27 mouse cellular contexts compared by ENCODE assay signal in genomic region chr7:27124969-27125368, GRCm38 (mm10). TPM values are rescaled to one million over a fixed set of nuclear protein-coding genes. Genes with fewer than 3 reads are reported as not detected.
DNase-seq lines count a peak whose midpoint lies in the region; ATAC-seq and TF ChIP-seq lines count a peak whose summit lies in the region.
"Had no signal": no experiment of that assay in that cellular context is flagged by ENCODE, and none has a peak within 500 bp of the region (broad histone marks: within the 10 kb centered on the region; RNA-seq: fewer than 3 reads in every experiment).

No protein-coding gene starts in this region.

- H3K9me3 ChIP-seq in liver, embryonic 12.5 days (replicated peaks), result no peaks in the 10 kb centered on the region
- H3K9me3 ChIP-seq: embryonic facial prominence, embryonic 10.5 days; embryonic facial prominence, embryonic 12.5 days; forebrain, embryonic 13.5 days; forebrain, embryonic 15.5 days; G1E had no signal

- H3K9ac ChIP-seq in liver, adult 2 months (ENCODE audit: low read depth, low read length), result peak overlapping the region; percentile 43
- no peak overlapping the region for H3K9ac ChIP-seq in liver, embryonic 12.5 days
- H3K9ac ChIP-seq: embryonic facial prominence, embryonic 12.5 days; forebrain, embryonic 13.5 days; forebrain, embryonic 15.5 days had no signal

- TF ChIP-seq POLR2A in liver, adult 2 months (IDR thresholded peaks at IDR 0.05; ENCODE audit: extremely low read depth, insufficient read depth, low read length), result no peak
- TF ChIP-seq POLR2A in lung, adult 2 months (IDR thresholded peaks at IDR 0.05; ENCODE audit: borderline replicate concordance, extremely low read depth, low read depth, low read length), result peak; percentile 34; the same call in 1 of the 2 replicates

- peak overlapping the region; percentile 28 for H3K4me3 ChIP-seq in liver, adult 2 months (ENCODE audit: insufficient read depth, low read depth, low read length)
- no peak overlapping the region for H3K4me3 ChIP-seq in liver, embryonic 12.5 days
- no peak overlapping the region for H3K4me3 ChIP-seq in lung, adult 2 months (replicated peaks; ENCODE audit: extremely low read depth, low read depth, low read length)
- H3K4me3 ChIP-seq: embryonic facial prominence, embryonic 10.5 days; embryonic facial prominence, embryonic 12.5 days; forebrain, embryonic 13.5 days; forebrain, embryonic 15.5 days had no signal

- H3K36me3 ChIP-seq in liver, adult 2 months (ENCODE audit: control insufficient read depth, insufficient read depth, low read length), result peaks cover 7% of the 10 kb centered on the region
- H3K36me3 ChIP-seq in liver, embryonic 12.5 days, result no peaks in the 10 kb centered on the region
- H3K36me3 ChIP-seq: embryonic facial prominence, embryonic 10.5 days; embryonic facial prominence, embryonic 12.5 days; forebrain, embryonic 15.5 days; G1E had no signal

- no peak for TF ChIP-seq CTCF in liver, adult 2 months (IDR thresholded peaks at IDR 0.05; ENCODE audit: low read depth, low read length)
- TF ChIP-seq CTCF in lung, adult 2 months (IDR thresholded peaks at IDR 0.05; ENCODE audit: insufficient read depth, low read length), result no peak

- peak overlapping the region; percentile 74 for H3K27ac ChIP-seq in liver, adult 2 months (replicated peaks; ENCODE audit: insufficient read depth, low read depth, low read length)
- H3K27ac ChIP-seq in liver, embryonic 12.5 days, result no peak overlapping the region
- H3K27ac ChIP-seq: embryonic facial prominence, embryonic 10.5 days; embryonic facial prominence, embryonic 12.5 days; forebrain, embryonic 13.5 days; forebrain, embryonic 15.5 days had no signal

- H3K4me1 ChIP-seq in liver, adult 2 months (ENCODE audit: control insufficient read depth, insufficient read depth, low read length), result peaks cover 15% of the 10 kb centered on the region
- no peaks in the 10 kb centered on the region for H3K4me1 ChIP-seq in liver, embryonic 12.5 days
- H3K4me1 ChIP-seq in lung, adult 2 months (ENCODE audit: control insufficient read depth, insufficient read depth, low read length), result no peaks in the 10 kb centered on the region
- H3K4me1 ChIP-seq: embryonic facial prominence, embryonic 12.5 days; forebrain, embryonic 13.5 days; forebrain, embryonic 15.5 days had no signal

- H3K27me3 ChIP-seq in liver, adult 2 months (ENCODE audit: control insufficient read depth, insufficient read depth, low read length), result no peaks in the 10 kb centered on the region
- no peaks in the 10 kb centered on the region for H3K27me3 ChIP-seq in liver, embryonic 12.5 days (replicated peaks)
- H3K27me3 ChIP-seq: embryonic facial prominence, embryonic 12.5 days; forebrain, embryonic 13.5 days; forebrain, embryonic 15.5 days had no signal

- no peak for ATAC-seq in liver, embryonic 12.5 days
- ATAC-seq: activated CD4-positive, CD25-positive, alpha-beta regulatory T cell, adult 4 months; CD4-positive, CD25-positive, alpha-beta regulatory T cell, adult 4 months; forebrain, embryonic 13.5 days; forebrain, embryonic 15.5 days; Patski had no signal

- peak; percentile 54 for DNase-seq in liver, adult 2 months (ENCODE audit: extremely low read depth, low read depth, low spot score)
- no peak for DNase-seq in lung, adult 2 months
- DNase-seq in lung, postnatal 14 days, result no peak
- DNase-seq in gastrocnemius, postnatal 4 days (ENCODE audit: low spot score in 2 of 2), result no peak
- DNase-seq: adrenal gland, adult 8-10 months; adrenal gland, postnatal 14 days; adrenal gland, postnatal 36 days; B cell, adult 2 months; cerebellum, adult 11-12 months; cerebellum, adult 2 months; cerebellum, adult 9-10 months; cerebellum, postnatal 10 days; cerebellum, postnatal 25 days had no signal

- no peak overlapping the region for H3K4me2 ChIP-seq in liver, embryonic 12.5 days
- H3K4me2 ChIP-seq: embryonic facial prominence, embryonic 12.5 days; forebrain, embryonic 13.5 days; forebrain, embryonic 15.5 days had no signal

- H3K79me2 ChIP-seq in liver, adult 2 months (ENCODE audit: control insufficient read depth, insufficient read depth, low read length), result no peaks in the 10 kb centered on the region

- WGBS in liver, adult 2 months, result 43% methylated on average over 4 of the region's 4 CpGs
- 65% methylated on average over 4 of the region's 4 CpGs for WGBS in liver, embryonic 12.5 days (ENCODE audit: insufficient replicate concordance)
- 78% methylated on average over 4 of the region's 4 CpGs for WGBS in lung, adult 2 months

RNA-seq across cellular contexts. Expression of gene Cyp2f2, which starts 5.3 kb away (rescaled TPM):
- total RNA-seq in liver, adult 2 months (2014; rRNA removed), result 643 and 658 TPM in 2 replicates
- 1,932 and 2,426 TPM in 2 replicates for polyA plus RNA-seq in liver, adult 2 months (2012; rRNA removed)
- not detected in 2 replicates for polyA plus RNA-seq in liver, embryonic 12.5 days (2016; fragmentation: Nextera tagmentation; extraction: Ambion mirVana)
- polyA plus RNA-seq in lung, adult 2 months (2012; rRNA removed), result 3,886 and 4,289 TPM in 2 replicates
- total RNA-seq in gastrocnemius, postnatal 4 days (2021), result under 1 TPM; 0.41 to 0.59 TPM
- total RNA-seq: CH12.LX, G1E had no signal
- polyA plus RNA-seq: activated CD4-positive, CD25-positive, alpha-beta regulatory T cell, adult 4 months; CD4-positive, CD25-positive, alpha-beta regulatory T cell, adult 4 months; embryonic facial prominence, embryonic 10.5 days; forebrain, embryonic 11.5 days; forebrain, embryonic 13.5 days; forebrain, embryonic 15.5 days; G1E; Patski had no signal

RNA-seq across cellular contexts. Expression of gene Cyp2t4, which starts 28.5 kb away (rescaled TPM):
- total RNA-seq in liver, adult 2 months (2014; rRNA removed), result not detected in 2 replicates
- polyA plus RNA-seq in liver, adult 2 months (2012; rRNA removed), result not detected in 2 replicates
- polyA plus RNA-seq in liver, embryonic 12.5 days (2016; fragmentation: Nextera tagmentation; extraction: Ambion mirVana), result not detected in 2 replicates
- not detected in 2 replicates for polyA plus RNA-seq in lung, adult 2 months (2012; rRNA removed)
- total RNA-seq in gastrocnemius, postnatal 4 days (2021), result not detected
- total RNA-seq: adrenal gland, adult 18-20 months; adrenal gland, adult 8-10 months; adrenal gland, postnatal 14 days; adrenal gland, postnatal 36 days; CH12.LX; G1E had no signal
- polyA plus RNA-seq: cerebellum, adult 2 months; cortical plate, adult 2 months; G1E had no signal

RNA-seq across cellular contexts. Expression of gene Egln2, which starts 41.6 kb away (rescaled TPM):
- total RNA-seq in liver, adult 2 months (2014; rRNA removed), result 35.4 and 46.6 TPM in 2 replicates
- polyA plus RNA-seq in liver, adult 2 months (2012; rRNA removed), result 98.2 and 99.3 TPM in 2 replicates
- 39.9 and 41.9 TPM in 2 replicates for polyA plus RNA-seq in liver, embryonic 12.5 days (2016; fragmentation: Nextera tagmentation; extraction: Ambion mirVana)
- 107 and 115 TPM in 2 replicates for polyA plus RNA-seq in lung, adult 2 months (2012; rRNA removed)
- total RNA-seq in gastrocnemius, postnatal 4 days (2021), result 10 to 100 TPM; 81.4 to 85.3 TPM

RNA-seq across cellular contexts. Expression of gene Rab4b, which starts 53.7 kb away (rescaled TPM):
- total RNA-seq in liver, adult 2 months (2014; rRNA removed), result 8.7 and 10.1 TPM in 2 replicates
- polyA plus RNA-seq in liver, adult 2 months (2012; rRNA removed), result 27.5 and 28.3 TPM in 2 replicates
- polyA plus RNA-seq in liver, embryonic 12.5 days (2016; fragmentation: Nextera tagmentation; extraction: Ambion mirVana), result 32.4 TPM in 2 replicates
- polyA plus RNA-seq in lung, adult 2 months (2012; rRNA removed), result 67.8 and 69.0 TPM in 2 replicates
- 10 to 100 TPM; 29.4 to 33.6 TPM for total RNA-seq in gastrocnemius, postnatal 4 days (2021)

RNA-seq across cellular contexts. Expression of gene Gm21983, which starts 55.9 kb away (rescaled TPM):
- total RNA-seq in liver, adult 2 months (2014; rRNA removed), result 0.09 and 0.20 TPM in 2 replicates
- 0.39 TPM in 1 of 2 replicates, not detected in the other for polyA plus RNA-seq in liver, adult 2 months (2012; rRNA removed)
- 0.24 TPM in 1 of 2 replicates, not detected in the other for polyA plus RNA-seq in liver, embryonic 12.5 days (2016; fragmentation: Nextera tagmentation; extraction: Ambion mirVana)
- not detected in 2 replicates for polyA plus RNA-seq in lung, adult 2 months (2012; rRNA removed)
- not detected for total RNA-seq in gastrocnemius, postnatal 4 days (2021)
- total RNA-seq: adrenal gland, adult 18-20 months; adrenal gland, adult 8-10 months; adrenal gland, postnatal 14 days; adrenal gland, postnatal 36 days; G1E had no signal
- polyA plus RNA-seq: CD4-positive, CD25-positive, alpha-beta regulatory T cell, adult 4 months; cerebellum, adult 2 months; cortical plate, adult 2 months; embryonic facial prominence, embryonic 14.5 days; forebrain, embryonic 13.5 days; forebrain, embryonic 15.5 days; G1E; Patski had no signal

Comparison
In these comparisons a context has a peak if more than half of its experiments do, and no peak if none do; other contexts are left out.
1. RNA of gene Cyp2f2, which starts 5.3 kb away (polyA plus RNA-seq): 3,886 to 4,289 TPM in lung, adult 2 months and 1,932 to 2,426 TPM in liver, adult 2 months; not detected in liver, embryonic 12.5 days; every median in the first group is over 1,000 times any median in the second.